Mouse (Mus musculus): ENCODE measurements at regions not wholly inside any gene's neighbourhood (a gene's known extent, or its start where the extent isn't known, plus 50 kb on each side); places are given as distances from the start of the nearest gene placed in this dataset.

DNA sequence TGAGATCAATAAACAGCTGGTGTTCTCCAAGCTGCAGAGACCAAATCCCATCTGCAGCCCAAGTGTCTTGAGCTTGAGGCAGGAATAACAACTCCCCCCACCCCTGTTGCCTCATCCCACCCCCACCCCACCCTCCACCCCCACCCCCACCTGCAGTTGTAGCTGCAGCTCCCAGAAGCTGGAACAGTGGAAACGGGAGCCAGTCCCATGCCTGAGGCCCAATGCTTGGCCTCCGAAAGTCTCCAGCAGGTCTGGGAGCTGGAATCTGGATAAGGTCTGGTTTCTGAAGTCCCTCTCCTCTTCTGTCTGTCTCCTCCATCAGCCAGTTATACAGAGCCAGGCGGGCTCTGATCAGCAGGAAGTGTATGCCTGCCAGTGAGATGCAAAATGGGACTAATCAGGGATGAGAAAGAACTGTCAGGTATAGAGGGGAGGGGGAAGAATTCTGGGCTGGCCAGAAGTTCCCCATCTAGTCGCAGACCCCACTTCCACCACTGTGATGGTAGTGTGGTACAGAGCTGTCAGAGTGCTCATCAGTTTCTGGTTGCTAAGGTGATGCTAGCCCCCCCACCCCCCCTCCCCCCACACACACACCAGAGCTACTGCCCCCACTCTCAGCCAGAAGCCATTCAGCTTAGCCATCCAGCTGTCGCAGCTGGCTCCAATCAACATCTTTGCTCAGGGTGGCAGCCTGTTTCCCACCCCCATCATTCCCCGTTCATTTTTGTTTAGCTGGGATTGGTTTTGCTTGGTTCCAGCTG, 91.5 kb downstream of the Hes1 start:
- in situ Hi-C loops (cut with MboI; ENCODE audit: unreplicated experiment in 2 of 2): no loop called here

DNA sequence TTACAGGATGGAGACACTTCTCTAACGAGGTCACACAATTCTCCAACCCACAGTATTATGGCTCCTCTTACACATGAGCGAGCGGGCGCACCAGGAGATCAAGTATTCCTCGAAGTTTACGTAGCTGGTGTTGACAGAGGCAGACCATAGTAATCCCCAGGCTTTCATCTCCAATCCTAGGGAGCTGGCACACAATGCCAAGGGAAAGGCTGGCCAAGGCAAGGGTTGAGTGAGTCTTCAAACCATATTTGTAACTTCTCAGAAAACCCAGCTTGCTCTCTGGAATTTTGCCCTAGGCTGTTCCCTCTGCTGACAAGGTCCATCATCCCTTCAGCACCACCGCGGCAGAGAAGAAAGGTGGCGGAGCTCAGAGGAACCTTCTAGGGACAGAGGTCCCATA, 94.0 kb downstream of the Hes1 start:
- in situ Hi-C loops (cut with MboI; ENCODE audit: unreplicated experiment in 2 of 2): no loop called here

DNA sequence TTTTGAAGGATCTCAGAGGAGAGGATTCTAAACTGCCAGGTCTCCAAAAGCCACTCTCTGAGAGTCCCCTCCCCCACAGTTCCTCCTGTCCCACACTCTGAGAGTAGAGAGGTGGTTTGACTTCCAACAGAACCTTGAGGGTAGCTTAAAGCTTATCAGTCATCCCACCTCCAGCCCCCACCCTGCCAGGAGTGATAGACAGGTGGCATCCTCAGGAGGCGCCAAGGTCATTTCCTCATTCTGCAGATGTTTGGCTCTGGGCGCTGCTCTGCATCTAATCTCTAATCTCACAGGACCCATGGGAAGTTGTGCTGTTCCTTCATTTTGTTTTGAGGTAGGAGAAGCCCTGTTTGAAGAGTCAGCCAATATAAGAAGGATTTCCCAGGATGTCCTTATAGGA, 96.2 kb downstream of the Hes1 start:
- in situ Hi-C loops (cut with MboI; ENCODE audit: unreplicated experiment in 2 of 2): no loop called here

DNA sequence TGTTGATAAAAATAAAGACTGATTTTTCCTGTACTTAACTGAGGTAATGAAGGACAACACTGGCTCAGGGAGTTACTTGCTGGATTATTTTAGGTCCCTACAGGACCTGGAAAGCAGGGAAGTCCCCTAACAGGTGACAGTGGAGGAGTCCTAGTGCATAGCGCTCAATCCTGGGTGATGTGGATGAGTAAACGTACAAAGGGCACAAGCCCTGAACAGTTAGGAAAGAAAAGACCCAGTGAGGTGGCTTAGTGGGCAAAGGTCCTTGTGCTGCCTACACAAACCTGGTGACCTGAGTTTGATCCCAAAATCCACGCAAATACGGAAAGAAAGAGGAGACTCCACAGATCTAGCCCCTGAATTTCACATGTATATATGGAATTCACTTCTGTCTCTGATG, 99.1 kb downstream of the Hes1 start:
- in situ Hi-C loops (cut with MboI; ENCODE audit: unreplicated experiment in 2 of 2): no loop called here

DNA sequence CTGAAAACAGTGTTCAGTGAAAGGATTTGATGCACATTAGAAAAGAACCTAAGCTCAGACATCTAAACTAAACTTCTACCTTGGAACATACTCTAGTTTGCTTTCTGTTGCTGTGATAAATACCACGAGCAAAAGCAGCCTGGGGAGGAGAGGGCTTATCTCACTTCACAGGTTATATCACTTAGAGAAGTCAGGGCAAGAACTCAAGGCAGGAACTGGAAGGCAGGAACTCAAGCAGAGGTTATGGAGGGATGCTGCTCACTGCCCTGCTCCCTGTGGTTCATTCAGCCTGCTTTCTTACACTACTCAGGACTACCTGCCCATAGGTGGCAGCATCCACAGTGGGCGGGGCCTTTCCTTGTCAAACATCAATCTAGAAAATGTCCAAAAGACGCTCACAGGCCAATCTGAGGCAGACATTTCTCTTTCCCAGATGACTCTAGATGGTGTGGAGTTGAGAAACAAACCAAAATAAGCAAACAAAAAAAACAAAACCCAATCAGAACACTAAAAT, 101.5 kb downstream of the Hes1 start:
- in situ Hi-C loops (cut with MboI; ENCODE audit: unreplicated experiment in 2 of 2): no loop called here

DNA sequence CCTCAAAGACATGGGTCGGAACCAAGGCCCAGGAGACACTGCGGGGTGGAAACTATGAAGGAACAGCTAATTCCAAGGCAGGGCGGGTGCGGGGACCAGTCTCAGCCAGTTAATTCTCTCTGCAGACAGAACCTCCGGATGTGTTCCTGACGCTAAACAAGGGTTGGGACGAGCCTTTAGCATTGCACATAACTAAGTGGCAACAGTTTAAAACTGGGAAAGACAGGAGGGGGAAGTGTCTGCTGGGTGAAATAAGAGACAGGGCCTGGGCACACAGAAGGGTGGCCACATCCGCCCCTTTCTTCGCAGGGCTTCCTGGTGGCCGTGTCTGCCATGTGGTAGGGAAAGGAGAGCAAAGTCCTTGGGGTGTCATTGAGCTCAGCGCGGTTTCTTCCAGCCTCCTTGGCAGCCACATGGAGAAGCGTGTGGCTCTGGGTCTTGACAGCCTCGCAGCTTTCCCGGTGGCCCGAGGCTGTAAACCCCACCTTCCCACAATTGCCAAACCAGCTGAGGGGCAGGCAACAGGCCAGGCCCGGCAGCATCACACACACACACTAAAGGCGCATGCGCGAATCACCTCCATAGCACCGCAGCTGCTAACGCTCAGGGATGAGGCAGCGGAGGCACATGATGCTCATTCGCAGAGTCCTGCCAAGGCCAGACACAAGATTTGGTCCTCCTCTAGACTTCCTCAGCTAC, 95.8 kb downstream of the Cpn2 start:
- in situ Hi-C loops (cut with MboI; ENCODE audit: unreplicated experiment in 2 of 2): no loop called here

DNA sequence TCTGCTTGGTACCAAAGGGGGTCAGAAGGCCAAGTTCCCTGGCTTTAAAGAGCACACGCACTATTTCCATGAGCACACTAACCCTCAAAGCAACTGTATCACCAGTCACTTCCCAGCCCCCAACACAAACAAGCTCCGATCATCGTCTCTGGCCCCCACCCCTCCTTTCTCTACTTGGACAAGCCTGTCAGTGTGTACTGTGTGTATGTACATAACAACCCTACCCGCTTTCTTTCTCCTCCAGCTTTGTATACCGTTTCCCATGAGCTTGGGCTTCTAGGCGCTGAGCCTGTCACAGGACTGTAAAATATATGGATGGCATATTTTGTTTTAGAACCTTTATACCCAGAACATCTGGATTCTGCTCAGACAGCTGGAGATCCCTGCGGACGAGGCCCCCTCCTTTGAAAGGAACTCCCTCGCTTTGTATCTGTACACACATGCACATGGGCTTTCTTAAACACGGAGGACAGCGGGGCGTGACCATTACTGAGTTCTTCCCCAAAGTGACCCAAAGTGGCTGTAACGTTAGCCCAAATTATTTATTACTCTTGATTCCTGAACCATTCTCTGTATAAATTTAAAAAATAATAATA, 95.1 kb downstream of the Cpn2 start:
- in situ Hi-C loops (cut with MboI; ENCODE audit: unreplicated experiment in 2 of 2): no loop called here

DNA sequence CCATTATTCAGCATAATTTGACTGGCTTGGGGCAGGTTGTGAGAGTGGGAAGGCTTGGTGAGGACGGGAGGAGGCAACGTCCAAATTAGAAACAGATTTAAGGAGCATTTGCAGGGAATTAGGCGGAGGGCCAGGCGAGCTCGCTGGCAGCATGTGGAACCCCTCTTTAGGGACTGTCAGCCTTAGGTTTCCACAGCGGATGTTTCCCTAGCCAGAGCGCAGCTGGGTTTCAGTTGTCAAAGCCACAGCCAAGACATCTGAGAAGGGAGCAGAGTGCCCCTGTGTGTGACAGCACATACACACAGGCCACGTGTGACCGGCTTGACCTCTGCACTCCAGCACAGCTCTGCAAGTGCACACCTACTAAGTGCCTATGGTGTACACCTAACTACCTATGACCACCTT, 94.5 kb downstream of the Cpn2 start:
- in situ Hi-C loops (cut with MboI; ENCODE audit: unreplicated experiment in 2 of 2): no loop called here

DNA sequence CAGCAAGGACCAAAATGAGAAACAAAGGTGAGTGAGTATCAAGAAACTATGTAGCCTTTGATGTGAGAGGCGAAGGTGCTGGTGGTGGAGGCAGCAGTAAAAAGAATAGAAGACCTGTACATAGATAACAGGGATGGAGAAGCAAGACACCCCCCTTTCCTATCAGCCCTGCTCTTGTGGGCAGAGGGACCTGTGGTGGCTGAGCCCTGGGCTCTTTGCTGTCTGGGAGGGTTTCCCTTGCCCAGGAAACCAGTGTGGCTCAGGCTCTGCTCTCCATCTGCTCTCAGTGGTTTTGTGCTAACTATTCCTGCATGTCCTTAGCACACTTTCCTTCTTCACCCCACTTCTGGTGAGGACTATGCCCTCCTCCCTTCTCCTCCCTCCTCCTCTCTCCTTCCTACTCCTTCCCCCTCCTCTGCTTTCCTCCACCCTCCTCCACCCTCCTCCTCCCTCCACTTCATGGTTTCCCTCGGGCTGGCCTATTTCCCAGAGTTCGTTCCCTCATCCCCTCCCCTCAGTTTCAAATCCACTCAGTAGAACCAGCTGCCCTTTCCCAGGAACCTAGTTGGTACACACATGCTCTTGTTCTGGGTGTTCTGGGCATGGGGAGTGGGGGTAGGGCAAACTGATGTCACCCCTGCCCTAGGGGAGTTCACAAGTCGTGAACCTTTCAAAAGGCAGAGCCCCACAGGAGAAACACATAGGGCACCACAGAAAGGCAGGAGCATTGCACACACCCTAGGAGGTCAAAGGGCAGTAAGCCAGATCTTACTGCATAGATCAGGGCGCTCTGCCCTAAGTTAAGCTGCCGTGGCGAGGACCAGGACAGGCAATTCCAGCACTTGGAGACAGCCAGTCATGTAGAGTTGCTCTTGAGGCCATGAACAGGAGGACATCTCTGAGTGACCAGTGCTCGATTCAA, 93.1 kb downstream of the Cpn2 start:
- in situ Hi-C loops (cut with MboI; ENCODE audit: unreplicated experiment in 2 of 2): no loop called here

DNA sequence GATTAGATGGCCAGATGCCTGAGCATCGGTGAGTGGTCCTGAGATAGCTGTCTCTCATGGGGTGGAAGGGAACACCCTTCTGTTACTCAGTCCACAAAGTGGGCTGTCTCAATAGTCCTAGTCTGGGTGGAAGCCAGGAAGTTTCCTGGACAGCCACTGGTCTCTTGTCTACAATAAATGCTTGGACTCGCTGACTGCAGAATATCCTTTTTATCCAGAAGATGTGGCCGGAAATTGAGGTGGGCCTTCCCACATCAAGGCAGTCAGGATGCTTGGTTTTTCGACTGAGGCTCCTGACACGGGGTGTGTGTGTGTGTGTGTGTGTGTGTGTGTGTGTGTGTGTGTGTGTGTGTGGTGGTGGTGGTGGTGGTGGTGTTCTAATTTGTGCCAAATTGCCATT, 91.0 kb downstream of the Cpn2 start:
- in situ Hi-C loops (cut with MboI; ENCODE audit: unreplicated experiment in 2 of 2): loop anchor here in 1 of 2 experiments (25.0 kb wide), 1 partner anchor 339 kb away; no protein-coding TSS in a partner anchor

DNA sequence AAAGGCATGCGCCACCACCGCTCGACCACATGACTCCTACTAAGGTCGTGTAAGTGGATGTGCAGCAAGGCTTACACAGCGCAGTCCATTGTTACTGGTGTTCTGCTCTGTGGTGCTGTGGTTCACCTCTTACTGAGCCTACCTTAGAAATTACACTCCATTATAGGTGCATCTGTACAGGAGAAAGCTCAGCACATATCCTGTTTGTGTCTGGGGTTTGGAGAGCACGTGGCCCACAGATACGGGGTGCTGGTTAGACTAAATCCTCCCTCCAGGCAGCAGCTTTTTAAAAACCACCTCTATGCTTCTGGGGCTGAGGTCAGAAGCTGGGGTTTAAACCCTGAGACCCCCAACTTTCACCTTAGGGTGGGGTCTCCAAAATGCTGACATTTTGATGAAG, 89.5 kb downstream of the Cpn2 start:
- in situ Hi-C loops (cut with MboI; ENCODE audit: unreplicated experiment in 2 of 2): loop anchor here in 1 of 2 experiments (25.0 kb wide), 1 partner anchor 340 kb away; no protein-coding TSS in a partner anchor

DNA sequence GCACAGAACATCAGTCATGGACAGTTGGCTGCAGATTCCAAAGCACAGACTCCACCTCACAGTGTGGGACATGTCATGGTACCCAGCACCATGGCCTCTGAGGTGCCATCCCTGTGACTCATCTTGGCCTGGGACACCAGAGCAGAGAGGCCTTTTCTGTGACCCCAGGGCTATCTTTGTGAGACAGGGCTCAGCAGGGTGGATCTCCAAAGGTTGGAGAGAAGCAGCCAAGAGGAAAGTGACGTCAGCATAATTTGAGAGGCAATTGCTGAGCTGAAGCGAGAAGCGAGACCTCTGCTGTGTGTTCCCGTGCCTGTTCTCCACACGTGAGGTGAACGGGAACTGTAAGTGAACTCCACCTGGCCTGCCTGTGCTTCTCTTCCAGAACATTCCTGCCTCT, 88.7 kb downstream of the Cpn2 start:
- in situ Hi-C loops (cut with MboI; ENCODE audit: unreplicated experiment in 2 of 2): loop anchor here in 1 of 2 experiments (25.0 kb wide), 1 partner anchor 341 kb away; no protein-coding TSS in a partner anchor

DNA sequence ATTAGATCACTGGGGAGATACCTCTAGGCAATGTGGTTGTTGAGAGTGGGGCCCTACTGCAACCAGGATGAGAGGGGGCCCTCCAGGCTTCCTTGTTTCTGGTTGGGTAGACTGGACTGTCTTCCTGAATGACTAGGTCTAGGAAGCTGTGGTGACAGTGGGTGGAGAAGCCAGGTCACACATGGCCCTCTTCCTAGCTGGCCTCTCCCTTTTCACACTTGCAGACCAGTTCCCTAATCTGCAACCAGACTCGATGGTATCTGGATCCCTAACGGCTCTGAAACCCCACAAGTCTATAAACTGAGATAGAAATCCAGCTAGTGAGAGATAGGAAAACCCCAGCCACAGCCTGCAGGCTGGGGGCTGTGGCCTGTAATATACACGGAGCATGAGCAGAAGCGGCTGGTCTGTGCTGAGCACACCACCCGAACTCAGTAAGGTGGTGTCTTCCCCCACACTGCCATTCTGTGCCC, 87.8 kb downstream of the Cpn2 start:
- in situ Hi-C loops (cut with MboI; ENCODE audit: unreplicated experiment in 2 of 2): loop anchor here in 1 of 2 experiments (25.0 kb wide), 1 partner anchor 342 kb away; no protein-coding TSS in a partner anchor

DNA sequence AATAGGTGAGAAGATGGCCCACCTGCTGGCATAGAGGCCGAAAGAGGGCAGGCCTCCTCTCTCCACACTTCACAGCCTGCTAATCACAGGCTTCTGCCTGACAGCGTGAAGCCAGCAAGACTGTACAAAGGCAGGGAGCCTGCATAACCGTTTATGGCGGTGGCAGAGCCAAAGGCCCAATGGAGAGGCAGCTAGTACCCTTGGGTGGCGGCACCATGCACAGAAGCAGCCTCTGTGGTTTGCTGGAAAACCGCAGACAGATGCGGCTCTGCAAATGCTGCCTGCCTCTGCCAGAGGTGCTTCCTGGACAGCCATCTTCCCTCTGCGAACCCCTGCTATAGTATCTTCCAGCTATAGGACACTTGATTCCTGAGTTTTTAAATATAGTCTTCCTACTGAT, 86.2 kb downstream of the Cpn2 start:
- in situ Hi-C loops (cut with MboI; ENCODE audit: unreplicated experiment in 2 of 2): loop anchor here in 1 of 2 experiments (5.0 to 25.0 kb wide), 2 partner anchors 34 to 344 kb away; no protein-coding TSS in a partner anchor

DNA sequence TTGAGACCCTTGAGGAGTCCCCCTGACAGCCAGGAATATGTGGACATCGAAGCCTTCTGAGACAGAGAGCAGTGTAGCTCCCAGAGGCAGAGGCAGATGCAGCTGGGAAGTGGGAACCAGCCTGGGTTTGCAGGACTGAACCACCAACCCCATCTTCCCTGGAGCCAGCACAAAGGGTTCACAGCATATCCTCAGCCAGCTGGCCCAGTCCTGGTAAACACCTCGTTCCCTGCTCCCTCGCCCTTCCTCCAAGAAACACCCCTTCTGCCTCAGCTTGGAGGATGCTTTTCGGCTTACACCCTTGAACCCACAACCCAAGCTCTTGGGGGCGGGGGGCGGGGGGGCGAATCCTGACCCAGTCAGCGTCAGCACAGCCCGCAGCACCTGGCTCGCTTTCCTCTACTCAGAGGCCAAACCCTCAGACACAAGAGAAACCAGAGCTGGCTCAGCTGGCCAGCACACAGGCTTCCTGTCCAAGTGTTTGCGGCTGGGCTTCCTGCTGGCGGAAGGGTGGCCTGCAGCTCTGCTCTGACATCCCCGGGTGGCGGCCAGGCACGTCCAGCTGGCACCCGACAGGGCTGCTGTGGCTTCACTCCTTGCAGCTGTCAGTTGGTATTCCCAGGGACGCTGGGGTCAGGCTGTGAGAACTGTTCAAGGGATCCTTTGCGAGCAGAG, 82.6 kb downstream of the Cpn2 start:
- in situ Hi-C loops (cut with MboI; ENCODE audit: unreplicated experiment in 2 of 2): loop anchor here (5.0 to 25.0 kb wide), 9 partner anchors 37 to 557 kb away; no protein-coding TSS in a partner anchor

DNA sequence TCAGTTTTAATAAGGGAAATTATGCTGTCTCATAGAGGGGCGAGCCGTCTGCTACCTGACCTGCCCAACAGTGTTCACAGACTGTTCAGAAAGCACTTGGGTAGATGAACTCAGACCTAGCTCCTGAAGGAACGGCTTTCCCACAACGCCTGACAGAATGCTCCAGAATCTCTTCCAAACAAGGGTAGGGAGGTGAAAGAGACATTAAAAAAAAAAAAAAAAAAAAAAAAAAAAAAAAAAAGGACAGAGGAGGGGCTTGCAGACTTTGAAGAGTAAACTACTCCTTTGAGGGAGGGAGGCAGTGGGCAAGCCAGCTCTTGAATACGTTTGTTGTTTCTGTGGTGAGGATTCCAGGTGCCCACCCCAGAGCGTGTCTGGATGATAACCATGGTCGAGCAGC, 81.6 kb downstream of the Cpn2 start:
- in situ Hi-C loops (cut with MboI; ENCODE audit: unreplicated experiment in 2 of 2): loop anchor here (5.0 to 25.0 kb wide), 9 partner anchors 37 to 558 kb away; no protein-coding TSS in a partner anchor

DNA sequence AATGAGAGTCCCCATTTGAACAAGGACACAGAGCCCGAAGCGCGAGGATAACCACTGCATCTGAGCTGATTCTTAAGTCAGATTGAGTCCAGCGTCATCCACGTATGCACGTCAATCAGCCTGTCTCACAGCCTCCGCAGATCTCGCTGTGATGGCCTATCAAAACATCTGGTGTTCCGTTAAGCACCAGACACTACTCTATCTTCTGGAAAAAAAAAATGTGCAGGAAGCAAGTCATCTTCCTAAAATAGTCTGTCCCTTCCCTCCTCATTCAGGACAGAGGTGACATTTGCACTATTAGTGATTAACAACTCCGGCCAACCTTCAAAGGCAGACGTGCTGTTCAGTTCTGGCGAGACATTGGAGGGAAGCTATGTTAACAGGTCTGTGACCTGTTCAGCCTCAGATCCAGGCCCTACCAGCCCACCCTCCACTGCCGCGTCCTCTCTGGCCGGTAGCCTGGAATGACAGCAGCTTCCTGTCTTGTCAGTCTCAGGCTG, 81.0 kb downstream of the Cpn2 start:
- in situ Hi-C loops (cut with MboI; ENCODE audit: unreplicated experiment in 2 of 2): loop anchor here (5.0 to 25.0 kb wide), 9 partner anchors 36 to 559 kb away; no protein-coding TSS in a partner anchor

DNA sequence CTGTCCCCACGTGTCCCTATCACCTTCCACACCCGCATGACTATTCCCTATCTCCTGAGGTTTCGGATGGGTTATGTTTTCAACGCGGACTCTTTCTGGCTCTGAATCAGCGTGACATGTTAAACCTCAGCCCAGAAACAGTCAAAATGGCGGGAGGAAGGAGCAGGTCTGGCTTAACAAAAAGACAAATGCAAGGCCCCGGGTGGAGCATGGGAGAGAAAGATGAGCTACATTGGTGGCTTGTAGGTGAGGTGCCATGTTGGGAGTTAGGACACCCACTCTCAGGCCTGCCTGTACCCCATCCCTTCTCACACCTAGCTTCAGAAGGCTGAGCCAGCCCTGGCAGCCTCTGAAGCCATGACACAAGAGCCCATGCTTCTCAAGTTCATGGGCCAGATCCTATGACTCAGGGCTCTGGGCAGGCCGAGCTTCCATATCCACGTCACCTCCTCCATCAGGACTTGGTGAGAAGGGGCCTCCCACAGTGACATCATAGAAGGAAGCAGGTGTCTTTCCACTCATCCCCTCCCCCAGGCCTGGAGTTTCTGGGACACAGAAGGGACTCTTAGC, 80.5 kb downstream of the Cpn2 start:
- in situ Hi-C loops (cut with MboI; ENCODE audit: unreplicated experiment in 2 of 2): loop anchor here (5.0 to 25.0 kb wide), 9 partner anchors 36 to 559 kb away; no protein-coding TSS in a partner anchor

All from v-Abl transformed pro-B cells (cell line).